Mouse (Mus musculus) frontal cortex, postnatal 25 days (tissue): ENCODE data around the gene Dlg2.
A peak's percentile ranks its signal among the peaks of the same experiment; 100 is the strongest.

Source experiments
- DNase-seq, 2 experiments: peaks; one replicate each; pipeline ENCODE4 v3.0.0; 2022; ENCODE audit warnings: low spot score in 2 of 2

Gene Dlg2

GRCm38 (mm10) chr7:90476313-90477245 lies at the start of gene Dlg2:
Gene Dlg2, plus strand, starts transcription at chr7:90476672.
- peak; percentile 31 to 42 for DNase-seq

GRCm38 (mm10) chr7:90427006-90427405 lies 49.5 kb upstream of the Dlg2 start:
- DNase-seq, result no peak

GRCm38 (mm10) chr7:90432221-90432620 lies 44.3 kb upstream of the Dlg2 start:
- DNase-seq, result no peak

GRCm38 (mm10) chr7:90440044-90440443 lies 36.4 kb upstream of the Dlg2 start:
- no peak for DNase-seq

- no peak for DNase-seq
Observed at GRCm38 (mm10) chr7:90442070-90442469, 34.4 kb upstream of the Dlg2 start.

- DNase-seq, result peak; percentile 77 to 90
Observed at GRCm38 (mm10) chr7:90442518-90443080, 33.9 kb upstream of the Dlg2 start, which contains the start of gene Crebzf. Gene Crebzf, plus strand, starts transcription at chr7:90442729.

GRCm38 (mm10) chr7:90443101-90444091 lies 33.1 kb upstream of the Dlg2 start:
- DNase-seq, result peak; percentile 45 to 54

GRCm38 (mm10) chr7:90444206-90444605 lies 32.3 kb upstream of the Dlg2 start:
- DNase-seq, result no peak

- DNase-seq, result no peak
Observed at GRCm38 (mm10) chr7:90456149-90456844, 20.2 kb upstream of the Dlg2 start.

GRCm38 (mm10) chr7:90456845-90457468 lies 19.5 kb upstream of the Dlg2 start, which contains the start of gene Tmem126a:
Gene Tmem126a, minus strand, starts transcription at chr7:90457229.
- DNase-seq, result peak; percentile 57 to 75

- DNase-seq, result no peak
Observed at GRCm38 (mm10) chr7:90457517-90457916, 19.0 kb upstream of the Dlg2 start.

- no peak for DNase-seq
Observed at GRCm38 (mm10) chr7:90460330-90460729, 16.1 kb upstream of the Dlg2 start.

- no peak for DNase-seq
Observed at GRCm38 (mm10) chr7:90460930-90461329, 15.5 kb upstream of the Dlg2 start.

- DNase-seq, result no peak
Observed at GRCm38 (mm10) chr7:90461441-90461840, 15.0 kb upstream of the Dlg2 start.

GRCm38 (mm10) chr7:90473511-90473910 lies 3.0 kb upstream of the Dlg2 start:
- no peak for DNase-seq

GRCm38 (mm10) chr7:90475793-90476312 lies 619 bp upstream of the Dlg2 start, which contains the start of gene Tmem126b:
Gene Tmem126b, minus strand, starts transcription at chr7:90476001.
- DNase-seq, result peak; percentile 97 to 98

GRCm38 (mm10) chr7:90482607-90483006 lies 6.1 kb downstream of the Dlg2 start:
- DNase-seq, result no peak

GRCm38 (mm10) chr7:90508124-90508523 lies 31.7 kb downstream of the Dlg2 start:
- DNase-seq, result no peak

- DNase-seq, result no peak
Observed at GRCm38 (mm10) chr7:90512293-90512692, 35.8 kb downstream of the Dlg2 start.
